Mouse (Mus musculus) kidney, postnatal 0 days (tissue): ENCODE data around the gene Ttll5. TPM values are rescaled to one million over a fixed set of nuclear protein-coding genes. Genes with fewer than 3 reads are reported as not detected.

Experiments
- ATAC-seq: fragments of 200-750 bp; cut with Nextera tagmentation; replicated peaks from 2 replicates; pipeline ENCODE4 v1.8.0; 2017; ENCODE audit warnings: low read depth, moderate number of reproducible peaks, moderate TSS enrichment, moderate library complexity; ENCODE audit not compliant: low FRiP score
- DNase-seq: peaks from one replicate; pipeline ENCODE4 v3.0.0-alpha.2; 2016; ENCODE audit warnings: low spot score
- H3K27ac ChIP-seq: fragments of 300-500 bp; sonication (generic); 2 replicates; pipeline ENCODE4 v1.5.1; 2014; ENCODE audit warnings: mild to moderate bottlenecking
- H3K27me3 ChIP-seq: fragments of 300-500 bp; sonication (generic); 2 replicates; pipeline ENCODE4 v1.6.1; 2014; ENCODE audit warnings: low read length, mixed read lengths; ENCODE audit not compliant: insufficient read depth
- H3K36me3 ChIP-seq: fragments of 300-500 bp; sonication (generic); 2 replicates; pipeline ENCODE4 v1.6.1; 2014; ENCODE audit warnings: low read length, mixed read lengths; ENCODE audit not compliant: insufficient read depth
- H3K4me1 ChIP-seq: fragments of 300-500 bp; sonication (generic); replicated peaks from 2 replicates; pipeline ENCODE4 v1.6.1; 2014; ENCODE audit warnings: antibody characterized with exemption, low read length, mixed read lengths; ENCODE audit not compliant: insufficient read depth
- H3K4me2 ChIP-seq: fragments of 300-500 bp; sonication (generic); 2 replicates; pipeline ENCODE4 v1.6.1; 2014; ENCODE audit warnings: mild to moderate bottlenecking, low read length, moderate library complexity, mixed read lengths
- H3K4me3 ChIP-seq: fragments of 300-500 bp; sonication (generic); replicated peaks from 2 replicates; pipeline ENCODE4 v1.5.1; 2014; ENCODE audit warnings: low read depth, low read length
- H3K9ac ChIP-seq: fragments of 300-500 bp; sonication (generic); 2 replicates; pipeline ENCODE4 v1.6.1; 2014; ENCODE audit warnings: low read depth, low read length
- H3K9me3 ChIP-seq: fragments of 300-500 bp; sonication (generic); replicated peaks from 2 replicates; pipeline ENCODE4 v1.6.1; 2016; ENCODE audit warnings: low read length, inconsistent platforms, mixed read lengths
- CTCF ChIP-seq: IDR thresholded peaks from 2 replicates; pipeline ENCODE4 v1.5.1; 2016; ENCODE audit warnings: antibody characterized with exemption, low read depth, mild to moderate bottlenecking, moderate library complexity
- WGBS: fragments of 180-500 bp; shearing (Covaris S2); extraction: QIAGEN DNeasy Blood & Tissue Kit; methylation state at CpG from one replicate; pipeline ENCODE4 v1.1.7; 2014; 5-methylcytosine and 5-hydroxymethylcytosine counted together
- polyA plus RNA-seq: library from polyadenylated mRNA; unstranded; fragments of >200 nt; fragmentation: Nextera tagmentation; extraction: Ambion mirVana; gene quantifications from 2 replicates; pipeline ENCODE4 v1.2.1, GENCODE M21; 2015

The Ttll5 gene
- polyA plus RNA-seq, 1 experiment from 2014 or later = 6.8 TPM

- Histone ChIP-seq H3K4me3 (no peak overlapping the region), H3K4me1 (no peaks in the 10 kb centered on the region), H3K4me2 (no peak overlapping the region), H3K27me3 (no peaks in the 10 kb centered on the region), H3K36me3 (no peaks in the 10 kb centered on the region), H3K9ac (no peak overlapping the region), H3K9me3 (no peaks in the 10 kb centered on the region), H3K27ac (no peak overlapping the region)
- no peak for TF ChIP-seq CTCF
- no peak for ATAC-seq
- DNase-seq = no peak
- WGBS = 91% methylated on average over 1 of the region's 1 CpGs
Measured at GRCm38 (mm10) chr12:85854271-85854670, 29.8 kb downstream of the Ttll5 start.

DNA sequence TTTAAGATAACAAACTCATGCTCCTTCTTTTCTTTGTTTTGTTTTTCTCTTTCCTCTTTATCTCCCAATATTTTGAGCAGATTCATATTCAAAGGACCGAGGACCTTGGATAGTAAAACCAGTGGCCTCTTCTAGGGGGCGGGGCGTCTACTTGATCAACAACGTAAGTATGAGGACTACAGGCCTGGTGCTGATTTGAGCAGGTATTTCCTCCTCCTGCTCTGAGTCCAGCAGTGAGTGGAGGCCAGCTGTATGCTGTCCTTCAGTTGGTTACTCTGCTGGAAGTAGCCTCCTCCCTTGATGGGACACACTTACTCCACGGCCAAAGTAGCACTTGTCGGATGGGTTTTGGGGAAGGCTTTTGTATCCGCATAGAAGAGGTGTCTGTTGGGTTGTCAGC, 32.8 kb downstream of the Ttll5 start:
- ATAC-seq (no peak), DNase-seq (no peak)
- no peak for TF ChIP-seq CTCF
- Histone ChIP-seq H3K4me2 (no peak overlapping the region), H3K9me3 (no peaks in the 10 kb centered on the region), H3K9ac (no peak overlapping the region), H3K4me1 (no peaks in the 10 kb centered on the region), H3K36me3 (no peaks in the 10 kb centered on the region), H3K27me3 (no peaks in the 10 kb centered on the region), H3K27ac (no peak overlapping the region), H3K4me3 (no peak overlapping the region)
- 84% methylated on average over 7 of the region's 7 CpGs for WGBS

GRCm38 (mm10) chr12:85859111-85859510, 34.7 kb downstream of the Ttll5 start:
- Histone ChIP-seq H3K9me3 (no peaks in the 10 kb centered on the region), H3K27me3 (no peaks in the 10 kb centered on the region), H3K4me1 (no peaks in the 10 kb centered on the region), H3K36me3 (no peaks in the 10 kb centered on the region), H3K27ac (no peak overlapping the region), H3K4me3 (no peak overlapping the region), H3K4me2 (no peak overlapping the region), H3K9ac (no peak overlapping the region)
- WGBS = 66% methylated on average over 3 of the region's 3 CpGs
- ATAC-seq (no peak), DNase-seq (no peak)
- TF ChIP-seq CTCF = no peak

DNA sequence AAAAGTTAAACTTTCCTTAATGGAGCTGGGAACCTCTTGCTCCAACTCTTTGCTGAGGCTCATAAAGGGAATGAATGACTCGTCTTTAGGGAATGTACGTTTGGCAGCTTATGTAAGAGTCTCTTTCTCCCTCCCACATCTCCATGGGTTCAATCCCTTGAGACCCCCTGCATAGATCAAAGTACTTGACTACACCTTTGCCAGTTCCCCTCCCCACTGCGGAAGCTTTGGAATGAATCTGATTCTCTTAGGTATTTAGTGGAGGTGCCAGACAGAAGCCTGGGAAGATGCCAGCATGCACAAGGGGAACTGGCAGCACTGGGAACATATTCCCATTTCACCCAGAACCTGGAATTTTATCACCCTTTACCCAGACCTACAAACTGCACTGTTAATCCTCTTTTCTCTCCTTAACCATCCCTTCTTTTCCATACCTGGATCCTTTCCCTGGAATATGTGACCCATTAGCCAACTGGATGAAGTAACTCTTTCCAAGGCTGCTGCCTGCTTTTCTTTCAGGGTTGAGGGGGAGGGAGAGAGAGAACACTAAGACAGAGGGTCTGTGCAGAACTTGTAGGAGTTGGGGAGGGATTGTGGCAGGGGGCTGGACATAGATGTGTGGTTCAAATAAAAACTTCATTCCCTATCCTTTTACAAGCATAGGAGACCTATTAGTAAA, 35.2 kb downstream of the Ttll5 start:
- Histone ChIP-seq H3K4me1 (no peaks in the 10 kb centered on the region), H3K4me3 (no peak overlapping the region), H3K27me3 (no peaks in the 10 kb centered on the region), H3K9me3 (no peaks in the 10 kb centered on the region), H3K27ac (no peak overlapping the region), H3K4me2 (no peak overlapping the region), H3K36me3 (no peaks in the 10 kb centered on the region), H3K9ac (no peak overlapping the region)
- no peak for TF ChIP-seq CTCF
- 23% methylated on average over 3 of the region's 3 CpGs for WGBS
- ATAC-seq = no peak
- peak; percentile 23 for DNase-seq

GRCm38 (mm10) chr12:85862514-85862913, 38.1 kb downstream of the Ttll5 start:
- Histone ChIP-seq H3K36me3 (no peaks in the 10 kb centered on the region), H3K4me2 (no peak overlapping the region), H3K9me3 (no peaks in the 10 kb centered on the region), H3K27me3 (no peaks in the 10 kb centered on the region), H3K9ac (no peak overlapping the region), H3K4me3 (no peak overlapping the region), H3K4me1 (no peaks in the 10 kb centered on the region), H3K27ac (no peak overlapping the region)
- DNase-seq (no peak), ATAC-seq (no peak)
- 19% methylated on average over 2 of the region's 2 CpGs for WGBS
- TF ChIP-seq CTCF = no peak

DNA sequence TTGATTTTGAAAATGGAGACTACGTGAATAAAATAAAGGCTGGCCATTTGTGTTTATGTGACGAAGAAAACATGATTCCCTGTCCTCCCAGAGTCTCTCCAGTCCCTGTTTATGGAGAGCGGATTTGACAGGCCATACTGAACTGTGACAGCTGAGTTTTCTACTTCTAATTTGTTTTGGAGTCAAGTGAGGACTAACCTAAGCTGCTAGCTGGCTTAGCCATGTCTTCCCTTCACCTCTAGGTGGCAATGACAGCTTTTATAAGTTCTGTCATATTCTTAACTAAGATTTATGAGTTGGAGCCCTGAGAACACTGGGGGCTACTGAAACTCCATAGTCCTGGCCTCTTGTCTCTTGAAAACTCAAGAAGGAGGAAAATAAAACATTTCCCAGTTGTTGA, 41.1 kb downstream of the Ttll5 start:
- Histone ChIP-seq H3K9me3 (no peaks in the 10 kb centered on the region), H3K27ac (no peak overlapping the region), H3K4me3 (no peak overlapping the region), H3K4me2 (no peak overlapping the region), H3K36me3 (no peaks in the 10 kb centered on the region), H3K9ac (no peak overlapping the region), H3K27me3 (no peaks in the 10 kb centered on the region), H3K4me1 (no peaks in the 10 kb centered on the region)
- ATAC-seq = no peak
- 63% methylated on average over 3 of the region's 3 CpGs for WGBS
- peak; percentile 74 for DNase-seq
- TF ChIP-seq CTCF = peak; percentile 66

GRCm38 (mm10) chr12:85866624-85867023, 42.2 kb downstream of the Ttll5 start:
- no peak for TF ChIP-seq CTCF
- WGBS = 49% methylated on average over 4 of the region's 4 CpGs
- Histone ChIP-seq H3K9me3 (no peaks in the 10 kb centered on the region), H3K36me3 (no peaks in the 10 kb centered on the region), H3K4me2 (no peak overlapping the region), H3K27ac (no peak overlapping the region), H3K4me1 (no peaks in the 10 kb centered on the region), H3K9ac (no peak overlapping the region), H3K4me3 (no peak overlapping the region), H3K27me3 (no peaks in the 10 kb centered on the region)
- DNase-seq (peak; percentile 16), ATAC-seq (no peak)
